Mouse (Mus musculus): ENCODE measurements around the gene Rasgrp2.

DNA sequence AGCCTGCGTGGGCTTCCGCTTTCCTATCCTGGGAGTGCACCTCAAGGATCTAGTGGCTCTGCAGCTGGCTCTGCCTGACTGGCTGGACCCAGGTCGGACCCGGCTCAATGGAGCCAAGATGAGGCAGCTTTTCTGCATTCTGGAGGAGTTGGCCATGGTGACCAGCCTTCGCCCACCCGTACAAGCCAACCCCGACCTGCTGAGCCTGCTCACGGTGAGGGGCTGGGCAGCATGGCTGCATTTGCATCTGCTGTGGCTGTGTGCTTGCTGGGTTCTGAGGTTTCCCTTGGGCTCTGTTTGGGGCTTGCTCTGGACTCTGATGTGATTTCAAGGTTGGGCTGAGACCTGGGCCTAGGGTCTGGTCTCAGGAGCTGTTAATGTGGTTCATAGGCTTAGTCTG lies 8.0 kb downstream of the Rasgrp2 start:
- TF ChIP-seq POLR2A (IDR thresholded peaks at IDR 0.05; ENCODE audit: control insufficient read depth, low read depth, low read length) (no peak), CTCF (IDR thresholded peaks at IDR 0.05; ENCODE audit: control insufficient read depth, insufficient read depth, insufficient replicate concordance, low read depth, low read length) (no peak)
